Mouse (Mus musculus) forebrain, embryonic 10.5 days (tissue): ENCODE results near the gene Tmc1. TPM values are rescaled to one million over a fixed set of nuclear protein-coding genes. Genes with fewer than 3 reads are reported as not detected.

Experiments
- DNase-seq: peaks from one replicate; pipeline ENCODE4 v3.0.0-alpha.2; 2017; ENCODE audit warnings: low spot score; ENCODE audit errors: extremely low spot score
- H3K27ac ChIP-seq: fragments of 300-500 bp; sonication (generic); 2 replicates; pipeline ENCODE4 v1.5.1; 2016; ENCODE audit warnings: mild to moderate bottlenecking
- H3K27me3 ChIP-seq: fragments of 300-500 bp; sonication (generic); 2 replicates; pipeline ENCODE4 v1.6.1; 2016; ENCODE audit warnings: mild to moderate bottlenecking; ENCODE audit not compliant: poor library complexity, severe bottlenecking
- H3K36me3 ChIP-seq: fragments of 300-500 bp; sonication (generic); replicated peaks from 2 replicates; pipeline ENCODE4 v1.6.1; 2016; ENCODE audit warnings: mild to moderate bottlenecking, moderate library complexity
- H3K4me1 ChIP-seq: fragments of 300-500 bp; sonication (generic); 2 replicates; pipeline ENCODE4 v1.6.1; 2016
- H3K4me3 ChIP-seq: fragments of 300-500 bp; sonication (generic); 2 replicates; pipeline ENCODE4 v1.5.1; 2016; ENCODE audit warnings: mild to moderate bottlenecking, moderate library complexity
- H3K9me3 ChIP-seq: fragments of 300-500 bp; sonication (generic); 2 replicates; pipeline ENCODE4 v1.6.1; 2016; ENCODE audit warnings: mild to moderate bottlenecking, moderate library complexity
- WGBS: fragments of 180-500 bp; shearing (Covaris S2); methylation state at CpG from one replicate; pipeline ENCODE4 v1.1.7; 2016; 5-methylcytosine and 5-hydroxymethylcytosine counted together
- polyA plus RNA-seq: library from polyadenylated mRNA; unstranded; fragments of >200 nt; fragmentation: Nextera tagmentation; extraction: Ambion mirVana; gene quantifications from 2 replicates; pipeline ENCODE4 v1.2.1, GENCODE M21; 2016

Tmc1 gene
- 0.04 TPM in 1 of 2 replicates, not detected in the other for polyA plus RNA-seq

GRCm38 (mm10) chr19:20953874-20954273 lies at the start of gene Tmc1:
Tmc1 (minus strand) TSS chr19:20954202.
- no peaks in the 10 kb centered on the region for H3K4me1 ChIP-seq
- DNase-seq = no peak
- H3K4me3 ChIP-seq = no peak within 1 kb of the TSS
- H3K9me3 ChIP-seq = peaks cover 7% of the 10 kb centered on the region
- H3K36me3 ChIP-seq = no peaks in the 10 kb centered on the region
- 86% methylated on average over 6 of the region's 6 CpGs for WGBS
- H3K27ac ChIP-seq = no peak within 1 kb of the TSS
- H3K27me3 ChIP-seq = no peaks in the 10 kb centered on the region

- no peak for DNase-seq
- Histone ChIP-seq H3K4me1 (no peaks in the 10 kb centered on the region), H3K27me3 (no peaks in the 10 kb centered on the region), H3K4me3 (no peak overlapping the region), H3K36me3 (no peaks in the 10 kb centered on the region), H3K27ac (no peak overlapping the region), H3K9me3 (no peaks in the 10 kb centered on the region)
These were observed 47.5 kb upstream of the Tmc1 start for GRCm38 (mm10) chr19:21001552-21001951.

- no peaks in the 10 kb centered on the region for H3K4me1 ChIP-seq
- no peaks in the 10 kb centered on the region for H3K27me3 ChIP-seq
- no peaks in the 10 kb centered on the region for H3K9me3 ChIP-seq
- H3K4me3 ChIP-seq = no peak overlapping the region
- WGBS = 91% methylated on average over 2 of the region's 2 CpGs
- no peaks in the 10 kb centered on the region for H3K36me3 ChIP-seq
- DNase-seq = no peak
- H3K27ac ChIP-seq = no peak overlapping the region
These were observed 25.2 kb upstream of the Tmc1 start for GRCm38 (mm10) chr19:20979244-20979643.

- no peaks in the 10 kb centered on the region for H3K27me3 ChIP-seq
- H3K36me3 ChIP-seq = no peaks in the 10 kb centered on the region
- WGBS = 19% methylated on average over 1 of the region's 1 CpGs
- no peak overlapping the region for H3K4me3 ChIP-seq
- no peak for DNase-seq
- H3K27ac ChIP-seq = no peak overlapping the region
- H3K9me3 ChIP-seq = no peaks in the 10 kb centered on the region
- H3K4me1 ChIP-seq = no peaks in the 10 kb centered on the region
These were observed 24.1 kb upstream of the Tmc1 start for GRCm38 (mm10) chr19:20978148-20978547.

- H3K27me3 ChIP-seq = no peaks in the 10 kb centered on the region
- H3K27ac ChIP-seq = no peak overlapping the region
- DNase-seq = no peak
- no peak overlapping the region for H3K4me3 ChIP-seq
- WGBS = 90% methylated on average over 1 of the region's 1 CpGs
- no peaks in the 10 kb centered on the region for H3K36me3 ChIP-seq
- H3K9me3 ChIP-seq = no peaks in the 10 kb centered on the region
- H3K4me1 ChIP-seq = no peaks in the 10 kb centered on the region
These were observed 17.9 kb upstream of the Tmc1 start for GRCm38 (mm10) chr19:20971926-20972325.

- H3K4me3 ChIP-seq = no peak overlapping the region
- H3K9me3 ChIP-seq = peaks cover 7% of the 10 kb centered on the region
- DNase-seq = no peak
- H3K36me3 ChIP-seq = no peaks in the 10 kb centered on the region
- H3K27me3 ChIP-seq = no peaks in the 10 kb centered on the region
- no peak overlapping the region for H3K27ac ChIP-seq
- no peaks in the 10 kb centered on the region for H3K4me1 ChIP-seq
- 91% methylated on average over 5 of the region's 5 CpGs for WGBS
These were observed 813 bp upstream of the Tmc1 start for GRCm38 (mm10) chr19:20954815-20955214.

GRCm38 (mm10) chr19:20944446-20944845 lies 9.6 kb downstream of the Tmc1 start:
- H3K9me3 ChIP-seq = no peaks in the 10 kb centered on the region
- H3K4me1 ChIP-seq = no peaks in the 10 kb centered on the region
- WGBS = 74% methylated on average over 4 of the region's 4 CpGs
- no peak overlapping the region for H3K4me3 ChIP-seq
- H3K27ac ChIP-seq = no peak overlapping the region
- no peaks in the 10 kb centered on the region for H3K36me3 ChIP-seq
- H3K27me3 ChIP-seq = no peaks in the 10 kb centered on the region
- no peak for DNase-seq

- no peak for DNase-seq
- WGBS = 45% methylated on average over 7 of the region's 7 CpGs
- no peak overlapping the region for H3K27ac ChIP-seq
These were observed 29.7 kb downstream of the Tmc1 start for GRCm38 (mm10) chr19:20924282-20924681.

GRCm38 (mm10) chr19:20923336-20924211 lies 30.4 kb downstream of the Tmc1 start:
- no peaks in the 10 kb centered on the region for H3K9me3 ChIP-seq
- peaks cover 16% of the 10 kb centered on the region for H3K4me1 ChIP-seq
- no peaks in the 10 kb centered on the region for H3K36me3 ChIP-seq
- 11% methylated on average over 10 of the region's 10 CpGs for WGBS
- DNase-seq = peak; percentile 19
- H3K4me3 ChIP-seq = no peak overlapping the region; the same call in 1 of the 2 replicates
- H3K27ac ChIP-seq = no peak overlapping the region
- H3K27me3 ChIP-seq = no peaks in the 10 kb centered on the region

More at GRCm38 (mm10) chr19:20924282-20924681, 29.7 kb downstream of the Tmc1 start:
- Histone ChIP-seq H3K36me3 (no peaks in the 10 kb centered on the region), H3K4me1 (peaks cover 16% of the 10 kb centered on the region), H3K9me3 (no peaks in the 10 kb centered on the region), H3K4me3 (no peak overlapping the region), H3K27me3 (no peaks in the 10 kb centered on the region)

- Histone ChIP-seq H3K36me3 (no peaks in the 10 kb centered on the region), H3K27ac (no peak overlapping the region), H3K27me3 (no peaks in the 10 kb centered on the region), H3K9me3 (no peaks in the 10 kb centered on the region), H3K4me1 (peaks cover under 1% of the 10 kb centered on the region), H3K4me3 (no peak overlapping the region)
- WGBS = 90% methylated on average over 4 of the region's 4 CpGs
- no peak for DNase-seq
These were observed 35.8 kb downstream of the Tmc1 start for GRCm38 (mm10) chr19:20918241-20918640.

- DNase-seq = no peak
- no peaks in the 10 kb centered on the region for H3K9me3 ChIP-seq
- no peak overlapping the region for H3K27ac ChIP-seq
- H3K36me3 ChIP-seq = no peaks in the 10 kb centered on the region
- no peak overlapping the region for H3K4me3 ChIP-seq
- no peaks in the 10 kb centered on the region for H3K27me3 ChIP-seq
- no peaks in the 10 kb centered on the region for H3K4me1 ChIP-seq
- WGBS = 83% methylated on average over 2 of the region's 2 CpGs
These were observed 38.9 kb downstream of the Tmc1 start for GRCm38 (mm10) chr19:20915151-20915550.

GRCm38 (mm10) chr19:20910356-20910755 lies 43.6 kb downstream of the Tmc1 start:
- no peak for DNase-seq
- Histone ChIP-seq H3K27ac (no peak overlapping the region), H3K9me3 (no peaks in the 10 kb centered on the region), H3K27me3 (no peaks in the 10 kb centered on the region), H3K4me3 (no peak overlapping the region), H3K36me3 (no peaks in the 10 kb centered on the region), H3K4me1 (no peaks in the 10 kb centered on the region)
- WGBS = 90% methylated on average over 5 of the region's 5 CpGs

- Histone ChIP-seq H3K27ac (no peak overlapping the region), H3K36me3 (no peaks in the 10 kb centered on the region), H3K9me3 (no peaks in the 10 kb centered on the region), H3K4me1 (no peaks in the 10 kb centered on the region), H3K4me3 (no peak overlapping the region), H3K27me3 (no peaks in the 10 kb centered on the region)
- no peak for DNase-seq
- 86% methylated on average over 2 of the region's 2 CpGs for WGBS
These were observed 72.8 kb downstream of the Tmc1 start for GRCm38 (mm10) chr19:20881205-20881604.
